Mouse (Mus musculus): ENCODE data around the gene Slamf9.

Gene Slamf9

DNA sequence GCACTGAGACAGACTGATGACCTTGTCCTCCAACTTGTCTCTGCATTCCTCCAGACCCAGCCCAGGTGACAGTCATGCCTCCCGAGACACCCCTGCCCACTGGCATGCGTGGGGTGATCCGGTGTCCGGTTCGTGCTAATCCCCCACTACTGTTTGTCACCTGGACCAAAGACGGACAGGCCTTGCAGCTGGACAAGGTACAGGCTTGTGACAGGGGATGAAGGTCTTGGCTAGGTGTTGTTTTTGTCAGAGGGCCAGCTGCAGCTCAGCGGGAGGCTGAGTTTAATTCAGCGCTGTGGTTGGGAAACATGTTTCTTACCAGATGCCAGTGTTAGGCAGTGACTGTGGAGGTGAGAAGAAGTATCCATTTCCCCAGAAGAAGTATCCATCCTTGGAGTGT is 16.9 kb downstream of the Slamf9 start:
- DNase-seq = no peak

DNA sequence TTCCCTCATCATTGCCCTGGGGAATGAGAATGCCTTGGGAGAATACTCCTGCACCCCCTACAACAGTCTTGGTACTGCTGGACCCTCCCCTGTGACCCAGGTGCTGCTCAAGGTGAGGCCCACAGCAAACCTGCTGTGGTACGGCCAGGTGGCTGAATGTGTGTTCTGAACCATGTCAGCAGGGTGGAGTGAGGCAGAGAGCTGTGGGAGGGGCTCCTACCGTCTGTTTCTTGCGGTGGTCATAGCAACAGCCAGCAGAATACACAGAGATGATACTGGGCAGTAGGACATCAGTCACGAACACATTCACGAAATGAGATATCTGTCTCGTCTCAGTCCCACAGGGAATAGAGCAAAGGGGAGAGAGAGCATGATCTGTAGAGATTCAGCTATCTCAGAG is 18.4 kb downstream of the Slamf9 start:
- no peak for DNase-seq

DNA sequence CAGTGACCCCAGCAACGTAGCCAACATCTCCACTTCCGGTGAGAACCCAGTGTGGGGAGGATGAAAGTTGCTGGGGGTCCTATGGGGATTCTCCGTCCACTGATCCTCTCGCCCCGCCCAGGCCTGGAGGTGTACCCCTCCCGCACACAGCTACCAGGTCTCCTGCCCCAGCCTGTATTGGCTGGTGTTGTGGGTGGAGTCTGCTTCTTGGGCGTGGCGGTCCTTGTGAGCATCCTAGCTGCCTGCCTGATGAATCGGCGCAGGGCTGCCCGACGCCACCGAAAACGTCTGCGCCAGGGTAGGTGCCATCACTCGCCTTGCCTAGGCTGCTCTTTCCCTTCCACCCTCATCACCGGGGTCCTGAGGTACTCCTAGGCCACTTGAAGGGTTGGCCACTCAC is 20.9 kb downstream of the Slamf9 start:
- DNase-seq = no peak

DNA sequence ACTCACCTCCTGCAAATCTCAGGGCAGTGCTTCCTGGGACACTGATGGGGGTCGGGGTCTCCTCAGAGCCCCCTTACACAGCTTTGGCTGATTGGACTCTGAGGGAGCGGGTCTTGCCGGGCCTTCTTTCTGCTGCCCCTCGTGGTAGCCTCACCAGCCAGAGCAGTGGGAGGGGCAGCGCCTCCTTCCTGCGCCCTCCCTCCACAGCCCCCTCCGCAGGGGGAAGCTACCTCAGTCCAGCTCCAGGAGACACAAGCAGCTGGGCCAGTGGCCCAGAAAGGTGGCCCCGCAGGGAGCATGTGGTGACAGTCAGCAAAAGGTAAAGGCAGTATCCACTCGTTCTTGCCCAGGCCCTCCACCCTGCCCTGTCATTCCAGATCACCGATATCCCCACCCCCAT is 22.3 kb downstream of the Slamf9 start:
- DNase-seq = no peak

DNA sequence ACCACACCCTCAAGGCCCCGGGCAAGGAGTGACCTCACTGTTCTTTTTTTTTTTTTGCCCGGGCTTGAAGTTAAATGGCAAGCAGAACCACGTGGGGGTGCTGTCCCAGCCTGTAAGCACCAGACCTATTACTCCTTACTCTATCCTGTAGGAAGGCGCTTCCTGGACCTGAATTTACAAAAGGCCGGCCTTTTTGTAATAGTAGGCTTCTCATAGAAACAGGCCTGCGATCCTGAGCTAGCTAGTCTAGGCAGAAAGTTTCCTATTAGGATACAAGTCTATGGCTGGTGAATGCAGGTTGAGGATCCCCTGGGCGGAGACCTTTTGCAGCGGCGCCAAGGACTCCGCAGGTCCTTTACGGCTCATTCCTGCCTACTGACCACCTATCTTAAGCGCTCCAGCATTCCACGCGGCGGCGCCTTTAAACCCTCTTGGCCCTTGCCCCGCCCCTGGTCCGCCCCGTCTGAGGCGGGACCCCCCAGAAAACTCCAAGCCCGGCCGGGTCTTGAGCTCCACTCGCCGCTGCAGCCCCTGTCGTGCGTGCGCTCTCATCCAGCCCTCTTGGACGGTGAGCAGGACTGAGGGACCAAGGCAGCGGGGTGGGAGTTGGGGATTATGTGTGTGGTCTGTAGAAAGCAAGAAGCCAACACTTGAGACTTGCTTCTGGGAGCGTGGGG is 24.7 kb downstream of the Slamf9 start, which contains the start of gene Tagln2:
Tagln2 (plus strand) TSS at position 283 of the 677 bp plus-strand sequence.
- DNase-seq = no peak

- DNase-seq = no peak
Measured at GRCm38 (mm10) chr1:172500451-172501370, 25.6 kb downstream of the Slamf9 start.

DNA sequence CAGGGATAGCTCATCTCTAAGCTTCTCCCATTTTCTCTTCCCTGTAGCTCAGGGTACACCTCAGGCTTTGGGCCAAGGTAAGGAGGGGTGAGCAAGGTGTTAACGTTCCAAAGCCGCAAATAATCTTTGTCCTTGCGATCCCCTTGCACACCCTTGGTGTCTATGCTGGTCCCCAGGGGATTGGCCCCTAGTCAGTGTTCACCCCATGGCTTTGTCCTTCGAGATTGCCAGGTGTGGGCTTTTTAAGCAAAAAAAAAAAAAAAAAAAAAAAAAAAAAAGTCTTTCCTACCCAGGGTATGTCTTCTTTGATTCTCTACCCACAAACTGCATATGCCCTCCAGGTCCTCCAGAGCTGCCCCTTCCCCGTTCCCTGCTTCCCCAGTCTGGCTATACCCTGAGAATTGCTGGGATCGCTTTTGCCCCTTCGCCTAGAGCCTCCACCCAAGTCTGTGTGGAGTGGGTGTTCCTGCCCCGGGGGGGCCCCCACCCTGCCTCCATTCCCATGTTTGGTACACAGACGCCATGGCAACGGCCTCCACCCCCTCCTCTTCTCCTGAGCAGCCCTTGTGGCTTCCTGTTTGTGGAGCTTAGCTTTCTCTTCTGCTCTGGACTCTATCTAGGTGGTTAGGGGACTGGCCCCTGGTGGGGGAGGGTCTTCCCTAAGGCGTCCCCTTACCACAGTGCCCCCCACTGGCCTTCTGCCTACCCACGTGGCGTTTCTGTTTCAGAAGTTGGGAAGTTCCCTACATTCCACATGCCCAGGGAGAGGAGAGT is 26.4 kb downstream of the Slamf9 start:
- DNase-seq = no peak

DNA sequence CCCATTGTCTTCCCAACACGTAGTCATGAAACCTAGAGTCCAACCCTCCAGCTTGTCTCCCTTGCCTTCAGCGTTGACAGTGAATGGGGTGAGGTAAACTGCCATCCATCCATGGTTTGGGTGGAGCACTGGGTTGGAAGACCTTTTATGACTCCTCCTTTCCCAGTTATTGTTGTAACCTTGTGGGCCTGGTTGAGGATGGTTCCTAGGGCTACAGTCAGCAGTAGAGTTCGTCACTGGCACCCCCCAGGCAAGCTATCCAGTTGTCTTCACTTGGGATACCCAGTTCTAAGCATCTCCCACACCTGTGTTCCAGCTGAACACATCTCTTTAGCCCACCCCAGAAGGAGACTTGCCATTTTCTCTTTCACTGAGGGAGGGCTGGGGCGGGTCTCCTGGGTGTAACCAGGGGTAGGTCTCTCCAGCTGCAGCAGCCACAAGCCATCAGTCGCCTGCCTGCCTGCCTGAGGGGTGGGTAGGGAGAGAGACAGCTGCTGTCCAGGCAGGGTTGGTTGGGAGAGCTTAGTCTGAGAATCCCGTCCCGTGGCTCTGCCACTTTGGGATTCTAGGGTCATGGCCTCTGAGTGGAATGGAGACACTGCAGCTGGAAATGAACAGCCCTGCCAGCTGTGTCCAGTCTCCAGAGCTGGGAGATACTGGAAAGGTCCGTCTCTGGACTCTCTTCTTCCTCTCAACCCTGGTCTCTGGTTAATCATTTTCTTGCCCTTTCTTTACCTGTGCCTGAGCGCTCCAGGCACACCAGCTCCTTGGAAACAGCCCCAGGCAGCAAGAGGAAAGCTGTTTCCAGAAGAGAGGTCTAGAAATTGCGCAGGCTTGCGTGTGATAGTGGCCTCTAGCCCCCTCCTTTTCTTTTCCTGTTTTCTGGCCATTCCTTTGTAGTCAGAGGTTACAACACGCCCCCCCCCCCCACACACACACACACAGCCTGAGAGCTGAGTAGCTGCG is 27.3 kb downstream of the Slamf9 start:
- no peak for DNase-seq

DNA sequence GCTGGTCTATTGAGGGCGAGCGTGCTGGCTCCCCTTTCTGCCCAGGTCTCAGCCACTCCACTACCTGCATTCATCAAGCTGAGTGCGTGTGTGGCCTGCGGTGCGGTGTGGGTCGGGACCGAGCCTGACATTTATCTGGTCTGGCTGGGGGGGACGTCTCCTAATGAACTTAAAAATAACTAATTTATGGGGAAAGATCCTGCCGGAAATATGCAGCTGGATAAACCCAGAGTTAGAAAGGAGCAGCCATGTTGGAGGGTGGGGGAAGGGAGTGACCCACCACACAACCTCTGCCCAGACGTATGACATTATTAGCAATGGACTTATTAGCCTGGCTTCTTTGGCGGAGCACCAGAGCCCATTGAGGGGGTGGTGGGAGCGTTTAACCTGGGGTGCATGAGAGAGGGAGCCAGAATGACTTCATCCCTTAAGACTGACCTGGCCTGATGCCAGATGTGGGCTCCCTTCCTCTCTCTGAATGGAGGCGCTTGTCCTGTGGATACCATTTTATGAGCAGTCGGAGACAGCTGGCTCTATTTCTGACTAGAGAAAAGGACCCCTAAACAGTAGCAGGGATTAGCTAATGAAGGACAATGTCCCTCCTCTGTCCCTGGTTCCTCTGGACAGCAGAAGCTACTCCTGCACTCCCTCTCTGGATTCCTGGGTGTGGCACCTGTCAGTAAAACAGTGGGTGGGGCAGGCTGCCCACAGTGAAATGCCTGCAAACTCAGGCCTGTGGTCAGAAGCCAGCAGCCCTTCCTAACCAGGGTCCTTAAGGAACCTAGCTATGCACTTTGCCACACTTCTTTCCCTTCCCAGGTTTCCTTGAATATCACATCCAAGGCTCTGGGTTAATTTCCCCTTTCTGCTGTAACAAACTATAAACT is 28.2 kb downstream of the Slamf9 start:
- no peak for DNase-seq

DNA sequence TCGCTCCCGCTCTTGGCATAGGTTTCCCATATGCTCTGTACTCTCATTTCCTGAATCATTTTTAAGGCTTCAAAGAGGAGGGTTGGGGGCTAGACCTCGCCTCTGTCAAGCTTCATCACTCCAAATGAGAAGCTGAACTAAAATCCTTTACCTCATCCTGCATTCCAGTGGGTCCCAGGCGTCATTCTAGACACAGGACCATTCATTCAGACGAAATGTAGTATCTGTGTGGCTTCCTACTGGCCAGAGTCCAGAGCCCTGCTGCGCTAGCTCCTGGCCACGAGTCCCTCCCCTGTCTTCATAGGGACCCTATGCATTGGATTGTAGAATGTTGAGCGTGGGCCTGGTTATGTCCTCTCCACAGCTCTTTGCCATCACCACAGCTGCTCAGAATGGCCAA is 29.6 kb downstream of the Slamf9 start:
- no peak for DNase-seq

DNA sequence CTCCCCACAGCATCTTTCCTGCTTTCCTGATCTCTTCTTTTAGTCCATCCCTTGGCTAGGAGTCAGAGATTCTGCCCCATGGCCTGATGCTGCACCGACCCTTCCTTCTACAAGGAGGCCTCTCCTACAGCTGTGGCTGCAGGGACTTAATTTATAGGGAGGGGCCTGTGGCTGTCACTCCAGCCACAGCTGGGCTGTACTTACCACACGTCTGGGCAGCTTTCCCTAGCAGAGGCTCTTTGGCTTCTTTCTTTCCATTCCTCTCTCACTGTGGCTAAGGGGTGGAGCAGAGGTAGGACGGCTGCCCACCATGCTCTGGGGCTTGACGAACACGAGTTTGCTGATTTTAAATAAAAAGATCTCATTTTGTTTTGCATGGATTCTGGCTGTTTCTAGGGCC is 31.8 kb downstream of the Slamf9 start:
- no peak for DNase-seq

DNA sequence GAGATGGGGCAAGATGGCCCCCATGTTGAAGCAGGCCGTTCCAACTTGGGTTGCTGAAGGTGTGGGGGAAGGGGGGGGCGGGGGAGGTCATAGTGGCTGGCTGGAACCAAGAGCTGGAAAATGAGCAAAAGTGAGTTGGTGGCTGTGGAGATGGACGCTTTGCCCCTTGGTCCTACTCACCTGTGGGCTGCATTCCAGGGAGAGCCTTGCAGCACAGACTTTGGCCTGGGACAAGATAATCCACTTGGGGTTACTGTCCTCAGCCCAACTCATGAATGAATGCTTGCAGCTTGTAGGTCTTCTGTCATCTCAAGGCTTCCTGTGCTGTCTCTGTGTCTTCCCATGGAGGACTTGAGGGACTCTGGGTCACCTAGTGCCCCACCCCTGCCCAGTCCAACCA is 32.5 kb downstream of the Slamf9 start:
- no peak for DNase-seq

- DNase-seq = no peak
Measured at GRCm38 (mm10) chr1:172508172-172508571, 33.0 kb downstream of the Slamf9 start.

DNA sequence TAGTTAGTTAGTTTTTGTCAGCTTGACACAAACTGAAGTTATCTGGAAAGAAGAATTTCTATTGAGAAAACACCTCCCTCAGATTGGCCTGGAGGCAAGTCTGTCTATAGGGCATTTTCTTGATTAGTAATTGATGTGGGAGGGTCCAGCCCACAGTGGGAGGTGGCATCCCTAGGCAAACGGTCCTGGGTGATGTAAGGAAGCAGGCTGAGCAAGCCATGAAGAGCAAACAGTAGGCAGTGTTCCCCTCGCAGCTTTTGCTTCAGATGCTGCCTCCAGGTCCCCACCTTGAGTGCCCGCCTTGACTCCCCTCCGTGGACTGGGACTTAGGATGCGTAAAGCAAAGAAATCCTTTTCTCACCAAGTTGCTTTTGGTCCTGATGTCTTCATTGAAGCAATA is 34.1 kb downstream of the Slamf9 start:
- no peak for DNase-seq

GRCm38 (mm10) chr1:172509983-172510382 is 34.8 kb downstream of the Slamf9 start:
- DNase-seq = no peak

DNA sequence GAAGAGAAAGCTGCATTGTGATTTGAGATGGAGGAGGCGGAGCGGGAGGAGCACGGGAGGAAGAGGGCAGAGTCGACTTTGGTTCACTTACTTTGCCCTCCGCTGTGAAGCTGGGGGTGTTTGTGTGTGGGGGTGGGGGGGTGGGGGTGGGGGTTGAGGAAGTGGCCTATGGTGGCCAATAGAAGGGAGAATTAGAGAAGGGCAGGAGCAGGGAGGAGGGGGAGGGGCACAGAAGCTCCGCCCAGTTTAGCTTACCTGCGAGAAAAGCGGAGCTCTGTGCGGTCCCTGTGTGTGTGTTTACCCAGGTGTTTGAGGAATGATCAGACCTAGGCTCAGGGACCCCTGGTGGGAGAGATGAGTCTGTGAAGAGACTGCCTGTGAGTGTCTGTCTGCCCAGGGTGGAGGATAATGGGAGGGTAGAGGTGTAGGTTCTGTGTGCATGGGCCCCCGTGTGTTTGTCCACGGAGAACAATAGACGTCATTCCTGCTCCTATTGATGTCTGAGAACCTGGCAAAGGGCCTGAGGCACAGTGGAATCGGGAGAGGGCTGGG is 35.3 kb downstream of the Slamf9 start:
- no peak for DNase-seq

DNA sequence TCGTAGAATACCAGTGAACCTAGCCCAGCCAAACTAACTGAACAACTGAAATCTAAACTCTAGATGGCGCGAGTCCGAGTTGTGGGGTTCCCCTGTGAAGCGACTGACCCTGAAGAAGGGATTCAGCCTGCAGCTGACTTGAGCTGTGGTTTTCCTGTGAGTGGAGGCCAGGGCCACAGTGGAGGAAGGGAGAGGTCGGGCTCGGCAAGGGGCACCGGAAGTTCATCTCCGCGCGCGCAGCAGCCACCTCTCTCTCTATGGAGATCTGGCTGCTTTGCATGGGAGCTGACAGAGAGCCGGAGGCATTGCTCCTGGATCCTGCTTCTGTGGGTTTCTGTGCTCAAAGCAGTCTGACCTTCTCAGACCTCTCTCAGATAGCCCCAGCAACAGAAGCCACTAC is 37.8 kb downstream of the Slamf9 start:
- DNase-seq = no peak

DNA sequence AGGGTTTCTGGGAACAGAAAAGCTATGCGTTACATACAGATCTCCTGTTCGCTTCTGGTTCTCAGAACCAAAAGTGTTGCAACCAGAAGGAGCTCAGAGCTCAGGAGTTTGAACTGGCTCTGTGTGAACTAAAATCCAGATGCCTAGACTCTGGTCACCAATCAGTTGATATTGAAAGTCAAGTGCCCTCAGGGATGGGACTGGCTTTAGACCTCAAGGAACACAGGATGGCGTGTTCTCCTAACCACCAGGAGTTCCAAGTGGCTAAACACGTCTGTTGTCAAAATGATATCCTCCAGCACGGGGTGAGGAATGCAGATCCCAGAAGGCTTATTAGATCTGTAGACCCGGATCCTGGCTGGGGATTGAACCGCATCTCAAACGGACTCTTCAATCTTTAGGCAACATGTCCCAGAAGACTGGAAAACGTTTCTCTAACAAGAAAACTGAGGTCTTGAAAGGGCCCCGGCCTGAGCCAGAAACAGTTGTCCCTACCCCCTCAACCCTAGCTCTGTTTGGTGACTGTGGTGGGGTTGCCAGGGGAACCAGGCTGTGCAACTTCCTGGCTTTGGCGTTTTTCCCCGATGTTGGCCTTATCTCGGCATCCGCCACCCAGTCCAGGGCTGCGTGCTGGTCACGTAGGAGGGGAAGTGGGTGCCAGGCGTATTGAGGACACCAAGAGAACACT is 38.5 kb downstream of the Slamf9 start:
- no peak for DNase-seq

DNA sequence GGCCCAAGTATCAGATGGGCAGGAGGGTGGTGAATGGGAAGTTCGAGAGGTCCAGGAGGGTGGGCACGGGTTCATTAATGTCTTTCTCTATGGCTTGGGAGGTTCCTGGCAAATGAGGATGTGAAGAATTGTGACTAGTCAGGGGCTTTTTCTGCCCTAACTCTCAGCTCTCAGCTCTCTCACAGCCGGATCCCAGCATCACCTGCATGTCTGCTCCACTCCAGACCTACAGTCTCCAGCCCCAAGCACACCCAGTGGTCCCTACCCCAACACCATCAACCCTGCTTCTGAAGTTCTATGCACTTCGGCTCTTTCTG is 39.0 kb downstream of the Slamf9 start:
- DNase-seq = no peak

DNA sequence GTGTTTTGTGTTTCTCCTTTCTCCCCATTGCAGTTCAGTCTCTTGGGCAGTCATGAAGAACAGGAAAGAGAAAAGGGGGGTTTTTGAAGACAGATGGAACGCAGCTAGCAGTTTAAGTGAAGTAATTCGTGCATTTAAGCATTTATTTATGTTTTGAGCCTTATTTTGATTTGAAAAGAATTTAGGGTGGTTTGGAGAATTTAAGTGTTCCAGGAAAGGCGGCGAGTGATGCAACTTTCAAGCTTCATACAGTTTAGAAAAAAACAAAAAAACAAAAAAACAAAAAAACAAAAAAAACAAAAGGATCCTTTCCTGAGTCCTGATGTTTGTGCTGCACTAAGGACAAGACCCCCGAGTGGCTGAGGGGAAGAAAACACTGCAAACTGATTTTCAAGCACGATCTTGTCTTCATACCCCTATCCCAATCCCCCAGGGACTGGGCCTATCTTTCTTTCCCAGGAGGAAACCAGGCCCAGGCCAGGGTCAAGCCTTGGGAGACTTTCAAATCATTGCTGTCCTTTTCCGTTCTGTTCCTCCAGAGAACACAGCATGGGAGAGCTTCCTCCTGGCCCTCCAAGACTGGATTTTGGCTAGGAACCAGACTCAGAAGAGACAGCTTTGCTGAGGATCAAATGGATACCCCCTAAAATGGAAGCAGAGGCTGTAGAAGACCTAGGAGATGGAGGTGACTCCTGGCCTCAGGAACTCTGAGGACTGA is 39.6 kb downstream of the Slamf9 start:
- no peak for DNase-seq
